Mouse (Mus musculus): ENCODE results near the gene Dusp1.
A peak's percentile ranks its signal among the peaks of the same experiment; 100 is the strongest.

The Dusp1 gene

DNA sequence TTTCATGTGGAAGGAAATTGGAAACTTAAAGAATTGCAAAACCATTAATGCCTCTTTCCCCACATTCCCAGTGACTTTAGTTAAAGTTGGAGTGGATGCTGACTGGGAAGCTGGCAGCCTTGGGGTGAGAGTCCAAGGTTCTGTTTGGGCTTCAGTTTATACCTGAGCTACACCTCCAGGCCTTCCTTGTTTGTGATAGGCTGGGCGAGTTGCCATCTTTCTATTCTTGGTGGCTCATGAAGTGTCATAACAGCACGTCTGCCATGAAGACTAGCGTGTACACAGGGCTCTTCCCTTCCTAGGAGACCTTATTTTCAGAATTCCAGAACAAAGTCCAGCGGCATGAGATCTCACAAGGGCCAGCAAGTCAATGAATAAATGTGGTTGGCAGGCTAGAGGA, 39.2 kb downstream of the Dusp1 start:
- DNase-seq, result peak in 1 of 2 experiments; percentile 55

DNA sequence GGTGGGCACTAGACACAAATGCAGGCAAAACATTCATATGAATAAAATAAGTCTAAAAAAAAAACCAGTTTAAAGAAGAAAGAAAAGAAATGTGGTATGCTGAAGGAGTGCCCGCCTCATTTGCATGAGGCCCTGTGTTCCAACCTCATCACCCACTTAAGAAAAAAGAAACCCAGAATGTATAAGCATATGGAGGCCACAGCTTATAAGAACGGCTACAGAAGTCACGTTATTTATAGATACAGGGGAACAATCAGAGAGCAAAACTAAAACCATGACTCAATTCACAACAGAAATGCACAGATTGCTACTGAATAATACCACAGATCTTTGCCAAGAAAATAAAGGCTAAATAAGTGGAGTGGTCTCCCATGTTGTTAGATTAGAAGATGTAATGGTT, 43.6 kb downstream of the Dusp1 start:
- DNase-seq, result no peak

DNA sequence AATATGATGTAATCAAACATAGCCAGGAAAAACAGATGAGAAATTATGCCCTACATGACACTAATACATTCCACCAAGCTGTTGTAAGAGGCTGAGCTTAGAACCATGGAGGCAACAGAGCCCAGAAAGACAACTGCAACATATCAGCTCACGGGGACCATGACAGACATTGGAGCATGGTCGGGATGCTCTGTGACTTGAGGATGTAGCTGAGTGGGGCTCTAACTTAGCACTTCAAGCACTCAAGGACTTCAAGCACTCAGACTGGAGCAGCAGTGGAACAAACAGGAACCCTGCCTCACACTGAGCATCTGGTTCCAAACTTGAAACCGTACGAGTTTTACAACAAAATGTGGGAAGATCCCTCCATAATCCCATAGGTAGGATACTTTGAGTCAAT, 46.3 kb downstream of the Dusp1 start:
- DNase-seq, result no peak

DNA sequence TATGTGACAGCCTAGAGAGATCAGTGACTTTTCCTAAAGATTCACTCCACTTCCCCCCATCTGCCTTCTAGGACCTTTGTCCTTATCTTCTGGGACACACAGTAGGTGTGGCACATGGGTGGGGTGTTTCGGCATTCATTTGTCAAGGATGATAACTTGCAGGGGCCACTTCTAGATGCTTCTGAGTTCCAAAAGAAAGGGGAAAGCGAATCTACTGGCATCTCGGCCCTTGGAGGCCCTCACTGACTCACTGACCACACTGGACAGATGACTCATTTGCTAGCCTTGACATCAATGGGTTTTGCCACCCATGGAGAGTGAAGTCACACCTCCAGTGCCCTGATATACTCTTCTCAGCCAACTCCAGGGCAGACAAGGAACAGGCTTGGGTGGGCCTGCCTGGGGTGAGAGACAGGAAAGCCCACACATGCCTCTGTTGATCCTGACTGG, 47.3 kb downstream of the Dusp1 start:
- DNase-seq, result no peak

DNA sequence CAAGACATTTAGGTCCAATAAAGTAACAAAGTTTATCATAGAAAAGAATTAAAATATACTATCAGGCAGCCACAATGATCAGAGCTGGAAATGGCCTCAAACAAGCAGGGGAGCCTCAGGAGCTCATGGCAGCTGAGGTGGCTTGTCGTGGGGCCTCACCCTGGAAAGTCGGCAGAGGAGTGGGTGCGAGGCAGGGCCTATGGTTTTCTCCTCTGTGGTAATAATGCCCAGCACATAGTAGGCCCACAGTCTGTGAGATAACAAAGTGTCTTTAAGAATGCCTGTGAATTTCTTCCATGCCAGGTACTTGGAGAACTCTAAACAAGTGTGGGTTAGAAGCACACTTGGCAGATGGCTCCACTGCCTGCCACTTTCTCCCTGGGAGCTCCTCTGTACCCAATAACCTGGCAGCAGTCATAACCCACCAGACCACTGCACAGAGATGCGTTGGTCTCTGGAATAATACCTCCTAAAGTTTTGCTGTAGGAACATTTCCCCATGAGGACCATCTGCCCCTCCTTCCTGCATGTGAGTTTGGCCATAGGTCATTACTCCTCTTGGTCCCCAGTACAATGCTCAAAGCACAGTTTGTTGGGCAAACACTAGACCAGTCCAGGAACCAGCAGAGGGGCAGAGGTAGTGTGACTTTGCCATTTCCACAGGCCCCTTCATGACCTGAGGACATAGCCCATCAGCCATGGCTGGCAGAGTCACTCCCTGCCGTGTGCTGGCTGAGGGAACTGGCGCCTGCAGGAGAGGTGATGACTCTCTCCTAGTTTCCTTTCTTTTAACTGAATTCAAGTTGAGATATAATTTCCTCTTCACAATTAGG, 48.3 kb downstream of the Dusp1 start:
- DNase-seq, result no peak

GRCm38 (mm10) chr17:26512961-26513360, 49.0 kb downstream of the Dusp1 start:
- no peak for DNase-seq

- DNase-seq, result peak; percentile 52 to 67
Measured at GRCm38 (mm10) chr17:26511816-26512774, 49.8 kb downstream of the Dusp1 start.

DNA sequence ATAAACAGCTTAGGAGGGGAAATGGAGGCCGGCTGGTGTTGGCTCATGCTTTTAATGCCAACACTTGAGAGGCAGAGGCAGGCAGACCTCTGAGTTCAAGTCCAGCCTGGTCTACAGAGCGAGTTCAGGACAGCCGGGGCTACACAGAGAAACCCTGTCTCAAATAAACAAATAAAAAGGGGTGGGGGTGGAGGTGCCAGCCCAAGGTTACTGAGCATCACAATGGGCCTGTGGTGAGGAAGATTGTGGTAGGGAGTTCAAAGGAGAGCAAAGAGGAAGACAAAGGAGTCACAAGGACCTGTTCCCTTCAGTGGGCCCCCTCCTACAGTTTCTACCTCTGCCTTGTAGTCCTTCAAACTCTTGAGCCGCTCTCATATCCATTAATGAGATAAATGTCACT, 50.7 kb downstream of the Dusp1 start:
- DNase-seq, result no peak

GRCm38 (mm10) chr17:26510146-26511045, 51.5 kb downstream of the Dusp1 start:
- no peak for DNase-seq

- DNase-seq, result peak; percentile 83 to 88
Measured at GRCm38 (mm10) chr17:26508961-26509771, 52.8 kb downstream of the Dusp1 start.

GRCm38 (mm10) chr17:26508345-26508960, 53.5 kb downstream of the Dusp1 start:
- DNase-seq, result peak; percentile 96 to 98

DNA sequence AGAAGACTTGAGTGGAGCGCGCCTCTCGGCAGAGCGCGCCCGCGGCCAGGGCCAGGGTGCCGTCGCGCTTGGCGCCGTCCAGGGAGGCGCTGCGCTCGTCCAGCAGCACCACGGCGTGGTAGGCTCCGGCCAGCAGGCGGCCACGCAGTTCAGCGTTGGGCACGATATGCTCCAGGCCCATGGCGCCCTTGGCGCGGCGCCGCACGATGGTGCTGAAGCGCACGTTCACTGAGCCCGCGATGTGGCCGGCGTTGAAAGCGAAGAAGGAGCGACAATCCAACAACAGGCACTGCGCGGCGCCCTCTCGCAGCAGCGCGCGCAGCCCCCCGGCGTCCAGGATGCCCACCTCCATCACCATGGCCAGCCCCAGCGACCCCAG, 54.0 kb downstream of the Dusp1 start:
- DNase-seq, result peak; percentile 89 to 95

GRCm38 (mm10) chr17:26506997-26507871, 54.7 kb downstream of the Dusp1 start:
- DNase-seq, result peak; percentile 46 to 69

DNA sequence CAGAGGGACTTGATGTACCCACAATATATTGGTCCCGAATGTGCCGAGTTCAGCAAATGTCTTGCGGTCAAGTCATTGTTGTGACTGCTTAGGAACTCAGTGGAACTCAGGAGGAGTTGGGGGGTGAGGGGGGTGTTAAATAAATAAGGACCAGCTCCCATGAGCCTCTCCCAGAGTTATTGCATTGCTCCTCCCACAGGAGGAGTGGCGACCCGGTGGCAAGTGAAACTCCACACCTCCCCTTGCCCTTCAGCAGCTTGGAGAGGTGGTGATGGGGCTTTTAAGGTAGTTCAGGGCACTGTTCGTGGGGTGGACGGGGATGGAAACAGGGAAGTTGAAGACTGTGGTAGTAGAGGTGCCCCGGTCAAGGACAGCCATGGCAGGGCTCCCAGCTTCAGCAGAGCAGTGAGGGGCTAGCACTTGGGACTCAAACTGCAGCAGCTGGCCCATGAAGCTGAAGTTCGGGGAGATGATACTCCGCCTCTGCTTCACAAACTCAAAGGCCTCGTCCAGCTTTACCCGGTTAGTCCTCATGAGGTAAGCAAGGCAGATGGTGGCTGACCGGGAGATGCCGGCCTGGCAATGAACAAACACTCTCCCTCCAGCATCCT, 55.8 kb downstream of the Dusp1 start:
- peak; percentile 41 to 56 for DNase-seq

DNA sequence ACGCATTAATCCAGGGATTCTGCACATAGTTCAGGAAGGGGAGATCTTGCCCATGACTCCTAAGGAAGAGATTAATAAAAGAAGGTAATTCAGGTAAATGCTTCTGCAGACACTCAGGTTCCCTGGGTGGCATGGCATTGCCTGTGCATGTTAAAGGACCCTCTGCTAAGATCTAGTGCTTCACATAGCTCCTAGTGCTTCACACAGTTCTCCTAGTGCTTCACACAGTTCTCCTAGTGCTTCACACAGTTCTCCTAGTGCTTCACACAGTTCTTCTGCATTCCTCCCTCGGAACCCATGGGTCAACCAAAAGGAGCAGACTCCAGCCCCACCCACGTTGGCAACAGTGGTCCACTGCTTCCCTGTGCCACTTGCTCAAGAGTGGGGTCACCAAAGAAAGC, 56.7 kb downstream of the Dusp1 start:
- DNase-seq, result no peak

DNA sequence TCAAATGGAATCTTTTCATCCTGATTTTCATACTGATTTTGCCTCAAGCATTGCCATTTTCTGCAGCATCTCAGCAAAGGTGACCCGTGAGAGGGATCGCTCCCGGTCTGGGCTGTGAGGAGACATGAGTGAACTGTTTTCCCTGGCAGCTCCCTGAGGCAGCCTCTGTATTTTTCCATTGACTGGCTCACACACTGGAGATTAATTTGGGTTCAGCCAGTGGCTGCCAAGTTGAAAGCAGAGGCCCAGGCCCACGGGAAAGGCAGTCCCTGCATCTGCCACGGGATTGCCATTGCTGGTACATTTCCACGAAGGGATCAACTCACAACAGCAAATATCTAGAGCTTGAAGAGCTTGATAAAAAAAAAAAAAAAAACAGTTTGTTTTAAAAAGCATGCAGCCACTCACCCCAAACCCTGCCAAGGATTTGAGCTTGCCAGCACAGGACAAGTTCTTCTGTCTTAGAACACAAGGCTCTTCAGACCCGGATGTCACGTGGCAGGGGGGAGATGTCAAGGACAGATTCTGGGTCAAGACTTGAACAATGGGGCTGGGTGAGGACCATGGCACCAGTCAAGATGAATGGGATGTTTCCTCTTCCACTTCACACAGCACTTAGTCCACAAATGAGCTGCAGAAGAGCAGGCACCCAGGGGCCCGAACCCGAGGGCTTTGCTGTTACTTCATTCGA, 57.8 kb downstream of the Dusp1 start:
- DNase-seq, result peak; percentile 59 to 78

DNA sequence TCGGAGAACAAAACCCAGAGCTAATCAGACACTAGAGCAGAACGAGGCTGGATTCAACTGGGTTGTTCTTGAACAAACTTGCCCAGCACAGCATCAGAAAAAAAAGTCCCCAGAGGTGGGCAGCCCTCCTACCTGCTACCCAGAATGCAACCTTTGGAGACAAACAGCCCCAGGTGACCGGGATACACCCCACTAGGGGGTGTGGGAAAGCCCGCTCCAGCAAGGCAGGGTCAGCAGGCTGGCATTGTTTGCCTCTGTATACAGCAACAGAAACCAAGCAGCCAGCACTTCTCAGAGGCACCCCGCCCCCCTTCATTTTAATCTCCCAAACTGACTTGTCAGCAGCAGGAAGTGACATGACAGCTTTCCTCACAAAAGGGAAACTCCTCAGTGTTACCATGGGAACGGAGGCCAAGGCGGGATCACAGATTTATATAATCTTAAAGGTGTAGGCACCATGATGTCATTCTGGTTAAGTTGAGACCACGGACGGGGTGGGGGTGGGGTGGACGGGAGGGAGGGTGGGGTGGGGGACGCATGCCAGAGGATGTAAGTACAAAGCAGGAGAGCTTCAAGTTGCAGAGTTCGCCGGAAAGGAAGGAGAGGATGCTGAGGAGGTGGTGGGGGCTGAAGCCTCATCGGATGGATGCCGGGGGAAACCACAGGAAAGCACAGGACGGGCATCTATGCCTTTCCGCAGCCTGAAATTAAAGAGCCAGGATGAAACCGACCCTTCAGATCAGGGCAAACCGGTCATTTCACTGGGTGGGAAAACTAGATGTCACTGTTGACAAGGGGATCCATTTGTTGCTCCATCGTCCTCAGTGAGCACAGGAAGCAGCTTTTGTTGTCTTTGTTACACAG, 58.9 kb downstream of the Dusp1 start:
- DNase-seq, result peak; percentile 83 to 90

DNA sequence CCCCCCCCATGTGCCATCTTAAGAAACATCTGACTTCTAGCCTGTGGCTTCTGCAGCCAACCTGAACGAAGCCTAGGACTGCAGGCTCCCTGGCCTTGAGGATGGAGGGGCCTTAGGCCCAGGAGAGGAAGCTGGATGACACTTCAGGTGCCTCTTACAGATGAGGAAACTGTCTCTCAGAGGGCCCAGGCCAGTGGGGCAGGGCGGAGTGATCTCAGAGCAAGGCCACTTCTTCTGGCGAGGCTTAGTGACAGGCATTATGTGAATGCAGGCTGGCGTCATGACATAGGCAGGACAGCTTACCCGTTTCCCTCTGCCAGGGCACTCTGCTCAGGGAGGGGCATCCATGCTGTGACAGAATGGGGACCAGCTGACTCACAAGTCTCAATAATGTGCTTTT, 60.1 kb downstream of the Dusp1 start:
- no peak for DNase-seq
